Mouse (Mus musculus) kidney, postnatal 36 days (tissue): Measurements from ENCODE around the gene Gm3252.
"Not testable (repeated sequence)": the region's sequence is repeated elsewhere in the genome, so short reads cannot be mapped to it uniquely, and the experiment has no call there.

ENCODE experiments used
- DNase-seq, 2 experiments: peaks; one replicate each; pipeline ENCODE4 v3.0.0; 2021 to 2022; ENCODE audit warnings: mixed read lengths in 2 of 2

The Gm3252 gene

GRCm38 (mm10) chr14:4726038-4726880 lies at the start of gene Gm3252:
TSS of gene Gm3252 (plus strand) at chr14:4726775.
- DNase-seq: not testable (repeated sequence)

- DNase-seq: not testable (repeated sequence)
Observed at GRCm38 (mm10) chr14:4708938-4709337, 17.6 kb upstream of the Gm3252 start, which contains the start of gene Gm7876. TSS of gene Gm7876 (plus strand) at chr14:4709238.

GRCm38 (mm10) chr14:4776037-4776436 lies 49.5 kb downstream of the Gm3252 start, which contains the start of gene Gm9602:
TSS of gene Gm9602 (plus strand) at chr14:4776337.
- not testable (repeated sequence) for DNase-seq
